Mouse (Mus musculus): ENCODE data around the gene Hs2st1. TPM values are rescaled to one million over a fixed set of nuclear protein-coding genes. Genes with fewer than 3 reads are reported as not detected.

Hs2st1 gene
- polyA plus RNA-seq, 1 experiment from 2014 or later: 12.7 TPM

GRCm38 (mm10) chr3:144581842-144582241 lies 11.9 kb upstream of the Hs2st1 start:
- Histone ChIP-seq H3K27ac (replicated peaks) (no peak overlapping the region), H3K36me3 (replicated peaks) (peaks cover 88% of the 10 kb centered on the region), H3K27me3 (replicated peaks; ENCODE audit: low read depth, poor library complexity, severe bottlenecking) (no peaks in the 10 kb centered on the region), H3K4me3 (no peak overlapping the region), H3K9me3 (no peaks in the 10 kb centered on the region), H3K4me1 (no peaks in the 10 kb centered on the region)
- no peak for DNase-seq (ENCODE audit: low spot score)
- WGBS: 89% methylated on average over 3 of the region's 3 CpGs

- H3K4me3 ChIP-seq: no peak overlapping the region
- H3K9me3 ChIP-seq: no peaks in the 10 kb centered on the region
- no peak for DNase-seq (ENCODE audit: low spot score)
- peaks cover 82% of the 10 kb centered on the region for H3K36me3 ChIP-seq (replicated peaks)
- WGBS: 91% methylated on average over 7 of the region's 7 CpGs
- 0 out of 2 replicates have a peak, but pooled peaks cover 4% of the 10 kb centered on the region for H3K4me1 ChIP-seq
- no peak overlapping the region for H3K27ac ChIP-seq (replicated peaks)
- no peaks in the 10 kb centered on the region for H3K27me3 ChIP-seq (replicated peaks; ENCODE audit: low read depth, poor library complexity, severe bottlenecking)
Measured at GRCm38 (mm10) chr3:144580281-144580680, 10.3 kb upstream of the Hs2st1 start.

- no peak for DNase-seq (ENCODE audit: low spot score)
Measured at GRCm38 (mm10) chr3:144579796-144580195, 9.8 kb upstream of the Hs2st1 start.

GRCm38 (mm10) chr3:144578921-144579320 lies 8.9 kb upstream of the Hs2st1 start:
- Histone ChIP-seq H3K27ac (replicated peaks) (no peak overlapping the region), H3K27me3 (replicated peaks; ENCODE audit: low read depth, poor library complexity, severe bottlenecking) (no peaks in the 10 kb centered on the region), H3K4me1 (0 out of 2 replicates have a peak, but pooled peaks cover 5% of the 10 kb centered on the region), H3K36me3 (replicated peaks) (peaks cover 85% of the 10 kb centered on the region), H3K9me3 (no peaks in the 10 kb centered on the region), H3K4me3 (no peak overlapping the region)
- DNase-seq (ENCODE audit: low spot score): no peak
- 96% methylated on average over 4 of the region's 4 CpGs for WGBS

More at GRCm38 (mm10) chr3:144579796-144580195, 9.8 kb upstream of the Hs2st1 start:
- H3K27me3 ChIP-seq (replicated peaks; ENCODE audit: low read depth, poor library complexity, severe bottlenecking): no peaks in the 10 kb centered on the region
- no peak overlapping the region for H3K4me3 ChIP-seq
- H3K4me1 ChIP-seq: 0 out of 2 replicates have a peak, but pooled peaks cover 4% of the 10 kb centered on the region
- H3K36me3 ChIP-seq (replicated peaks): peaks cover 84% of the 10 kb centered on the region
- H3K27ac ChIP-seq (replicated peaks): no peak overlapping the region
- H3K9me3 ChIP-seq: no peaks in the 10 kb centered on the region
- 93% methylated on average over 5 of the region's 5 CpGs for WGBS

- Histone ChIP-seq H3K4me3 (no peak overlapping the region), H3K9me3 (no peaks in the 10 kb centered on the region), H3K27ac (replicated peaks) (no peak overlapping the region), H3K27me3 (replicated peaks; ENCODE audit: low read depth, poor library complexity, severe bottlenecking) (no peaks in the 10 kb centered on the region), H3K4me1 (peaks cover 11% of the 10 kb centered on the region; the same call in 1 of the 2 replicates), H3K36me3 (replicated peaks) (peaks cover 87% of the 10 kb centered on the region)
- no peak for DNase-seq (ENCODE audit: low spot score)
- 87% methylated on average over 10 of the region's 10 CpGs for WGBS
Measured at GRCm38 (mm10) chr3:144577366-144578340, 7.7 kb upstream of the Hs2st1 start.

- Histone ChIP-seq H3K4me1 (peaks cover 21% of the 10 kb centered on the region), H3K36me3 (replicated peaks) (peaks cover 61% of the 10 kb centered on the region), H3K27me3 (replicated peaks; ENCODE audit: low read depth, poor library complexity, severe bottlenecking) (no peaks in the 10 kb centered on the region), H3K27ac (replicated peaks) (no peak overlapping the region), H3K4me3 (no peak overlapping the region), H3K9me3 (no peaks in the 10 kb centered on the region)
- 93% methylated on average over 7 of the region's 7 CpGs for WGBS
- DNase-seq (ENCODE audit: low spot score): no peak
Measured at GRCm38 (mm10) chr3:144574256-144574655, 4.3 kb upstream of the Hs2st1 start.

- Histone ChIP-seq H3K36me3 (replicated peaks) (peaks cover 37% of the 10 kb centered on the region), H3K27me3 (replicated peaks; ENCODE audit: low read depth, poor library complexity, severe bottlenecking) (no peaks in the 10 kb centered on the region), H3K9me3 (no peaks in the 10 kb centered on the region), H3K27ac (replicated peaks) (peak overlapping the region; percentile 98), H3K4me3 (peak overlapping the region; percentile 89), H3K4me1 (peaks cover 30% of the 10 kb centered on the region)
- under 1% methylated on average over 25 of the region's 25 CpGs for WGBS
- no peak for DNase-seq (ENCODE audit: low spot score)
Measured at GRCm38 (mm10) chr3:144570816-144571487, 971 bp upstream of the Hs2st1 start.

GRCm38 (mm10) chr3:144569401-144569971 lies 495 bp downstream of the Hs2st1 start:
- H3K27ac ChIP-seq (replicated peaks): peak overlapping the region; percentile 98
- H3K36me3 ChIP-seq (replicated peaks): peaks cover 23% of the 10 kb centered on the region
- WGBS: under 1% methylated on average over 47 of the region's 47 CpGs
- no peak for DNase-seq (ENCODE audit: low spot score)
- no peaks in the 10 kb centered on the region for H3K9me3 ChIP-seq
- peak overlapping the region; percentile 89 for H3K4me3 ChIP-seq
- H3K4me1 ChIP-seq: peaks cover 29% of the 10 kb centered on the region
- H3K27me3 ChIP-seq (replicated peaks; ENCODE audit: low read depth, poor library complexity, severe bottlenecking): no peaks in the 10 kb centered on the region

- Histone ChIP-seq H3K9me3 (no peaks in the 10 kb centered on the region), H3K27ac (replicated peaks) (peak overlapping the region; percentile 98), H3K27me3 (replicated peaks; ENCODE audit: low read depth, poor library complexity, severe bottlenecking) (no peaks in the 10 kb centered on the region), H3K4me3 (peak overlapping the region; percentile 89), H3K36me3 (replicated peaks) (peaks cover 17% of the 10 kb centered on the region), H3K4me1 (peaks cover 29% of the 10 kb centered on the region)
- DNase-seq (ENCODE audit: low spot score): peak; percentile 33
- WGBS: under 1% methylated on average over 21 of the region's 21 CpGs
Measured at GRCm38 (mm10) chr3:144568861-144569361, 1.1 kb downstream of the Hs2st1 start.

- no peak overlapping the region for H3K4me3 ChIP-seq
Measured at GRCm38 (mm10) chr3:144565212-144565611, 4.8 kb downstream of the Hs2st1 start.

GRCm38 (mm10) chr3:144563916-144564315 lies 6.1 kb downstream of the Hs2st1 start:
- H3K27ac ChIP-seq (replicated peaks): no peak overlapping the region
- H3K4me3 ChIP-seq: no peak overlapping the region
- WGBS: 90% methylated on average over 7 of the region's 7 CpGs

More at GRCm38 (mm10) chr3:144565212-144565611, 4.8 kb downstream of the Hs2st1 start:
- WGBS: 93% methylated on average over 7 of the region's 7 CpGs
- no peaks in the 10 kb centered on the region for H3K9me3 ChIP-seq
- peaks cover 13% of the 10 kb centered on the region for H3K4me1 ChIP-seq
- no peak for DNase-seq (ENCODE audit: low spot score)
- H3K36me3 ChIP-seq (replicated peaks): no peaks in the 10 kb centered on the region; the same call in 1 of the 2 replicates
- H3K27me3 ChIP-seq (replicated peaks; ENCODE audit: low read depth, poor library complexity, severe bottlenecking): no peaks in the 10 kb centered on the region
- H3K27ac ChIP-seq (replicated peaks): no peak overlapping the region

More at GRCm38 (mm10) chr3:144563916-144564315, 6.1 kb downstream of the Hs2st1 start:
- H3K9me3 ChIP-seq: no peaks in the 10 kb centered on the region
- no peak for DNase-seq (ENCODE audit: low spot score)
- peaks cover 18% of the 10 kb centered on the region for H3K4me1 ChIP-seq
- H3K36me3 ChIP-seq (replicated peaks): no peaks in the 10 kb centered on the region; the same call in 1 of the 2 replicates
- H3K27me3 ChIP-seq (replicated peaks; ENCODE audit: low read depth, poor library complexity, severe bottlenecking): no peaks in the 10 kb centered on the region
